Mouse (Mus musculus) MEL-GATA-1-ER (cell line): ENCODE data around the gene Cfap206.
A peak's percentile ranks its signal among the peaks of the same experiment; 100 is the strongest.
"Not testable (repeated sequence)": the region's sequence is repeated elsewhere in the genome, so short reads cannot be mapped to it uniquely, and the experiment has no call there.

ENCODE experiments used
- DNase-seq: peaks from one replicate; pipeline ENCODE4 v3.0.0-alpha.2; 2012; ENCODE audit warnings: low read depth; ENCODE audit errors: extremely low read depth

The Cfap206 gene

DNA sequence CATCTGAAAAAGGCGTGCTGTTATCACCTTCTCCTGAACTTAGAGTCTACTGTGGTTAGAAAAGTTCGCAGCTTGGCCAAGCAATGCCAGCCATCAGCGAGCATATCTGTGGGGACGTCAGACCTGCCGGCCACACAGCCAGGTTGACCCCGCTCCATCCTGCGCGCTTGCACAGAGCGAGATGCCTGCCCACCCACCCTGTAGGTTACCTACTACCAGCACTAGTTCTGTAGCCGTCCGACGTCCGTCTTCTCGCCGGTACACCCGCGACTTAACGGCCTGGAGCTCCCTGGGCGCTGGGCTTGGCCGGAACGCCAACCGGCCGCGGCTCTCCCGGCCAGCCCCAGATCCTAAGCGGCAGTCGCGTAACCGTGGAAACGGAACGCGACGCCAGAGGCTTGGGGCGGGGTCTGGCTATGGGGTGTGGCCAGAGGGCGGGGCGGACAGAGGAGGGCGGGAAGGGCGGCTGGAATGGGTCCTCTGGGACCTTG, at the start of gene Cfap206:
Cfap206 (minus strand) TSS at position 356 of the 491 bp plus-strand sequence.
- DNase-seq = no peak

DNA sequence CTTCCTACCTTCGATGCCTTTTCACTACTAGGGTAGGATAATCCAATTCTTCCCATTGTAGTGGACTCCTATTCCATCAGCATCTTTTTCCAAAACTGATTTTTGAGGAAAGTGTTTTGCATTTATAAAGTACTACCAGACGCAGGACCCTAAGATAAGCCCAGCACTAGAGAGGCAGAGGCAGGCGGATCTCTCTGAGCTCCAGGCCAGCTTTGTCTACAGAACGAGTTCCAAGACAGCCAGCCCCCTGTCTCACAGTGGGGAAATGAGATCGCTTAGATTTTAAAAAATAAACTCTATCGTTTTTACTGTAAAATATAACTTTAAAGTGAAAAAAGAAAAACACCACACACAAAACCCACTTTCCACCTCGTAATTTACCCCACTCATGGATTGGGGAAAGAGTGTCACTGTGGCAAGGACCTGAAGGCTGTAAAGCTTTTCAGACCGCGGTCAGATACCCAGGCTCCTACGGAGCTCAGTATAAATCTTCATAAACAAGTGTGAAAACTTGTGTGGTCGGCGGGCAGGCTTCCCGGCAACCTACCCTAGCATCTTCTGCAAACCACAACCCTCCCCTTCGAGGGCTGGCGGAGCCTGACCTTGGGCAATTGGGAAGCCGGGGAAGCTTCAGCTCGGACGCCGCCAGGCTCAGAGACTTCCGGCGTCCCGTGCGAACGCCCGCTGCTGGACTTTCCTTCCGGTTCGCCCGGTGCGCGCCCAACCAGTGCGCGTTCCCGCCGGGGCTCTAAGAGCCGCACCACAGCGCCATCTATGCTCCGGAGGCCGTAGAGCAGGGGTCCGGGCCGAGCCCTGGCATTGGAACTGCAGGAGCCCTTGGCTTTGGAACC, 47.9 kb upstream of the Cfap206 start, which contains the start of gene Smim8:
Smim8 (minus strand) TSS at position 747 of the 851 bp plus-strand sequence.
- peak; percentile 69 for DNase-seq

DNA sequence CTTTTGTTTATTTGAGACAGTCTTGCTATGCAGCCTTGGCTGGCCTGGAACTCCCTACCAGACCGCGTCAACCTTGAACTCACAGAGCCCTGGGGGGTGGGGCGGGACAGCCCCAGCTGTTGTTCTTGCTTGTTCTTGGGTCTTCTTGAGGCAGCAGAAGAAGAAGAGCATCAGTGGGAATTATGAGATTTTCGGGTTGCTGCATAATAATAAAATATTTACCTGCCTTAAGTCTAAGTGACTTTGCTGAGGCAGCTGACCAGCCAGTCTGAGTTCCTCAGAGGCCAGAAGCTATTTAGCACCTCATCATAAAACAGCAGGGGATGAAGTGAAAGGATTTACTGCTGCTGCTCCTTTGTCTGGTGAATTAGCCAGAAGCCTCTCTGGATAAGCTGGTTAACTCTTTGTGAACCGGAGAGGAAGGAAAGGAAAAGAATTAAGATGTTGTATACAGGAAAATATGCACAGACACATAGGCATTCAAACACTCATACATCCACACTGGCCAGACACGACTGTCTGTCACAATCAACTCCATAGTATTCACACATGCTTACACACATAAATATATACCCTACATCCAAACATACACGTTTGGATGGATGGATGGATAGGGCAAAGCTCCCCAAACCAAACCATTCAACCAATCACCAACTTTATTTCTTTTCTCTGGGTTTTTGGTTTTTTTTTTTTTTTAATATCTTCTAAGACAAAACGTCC, 41.8 kb upstream of the Cfap206 start:
- DNase-seq = no peak

DNA sequence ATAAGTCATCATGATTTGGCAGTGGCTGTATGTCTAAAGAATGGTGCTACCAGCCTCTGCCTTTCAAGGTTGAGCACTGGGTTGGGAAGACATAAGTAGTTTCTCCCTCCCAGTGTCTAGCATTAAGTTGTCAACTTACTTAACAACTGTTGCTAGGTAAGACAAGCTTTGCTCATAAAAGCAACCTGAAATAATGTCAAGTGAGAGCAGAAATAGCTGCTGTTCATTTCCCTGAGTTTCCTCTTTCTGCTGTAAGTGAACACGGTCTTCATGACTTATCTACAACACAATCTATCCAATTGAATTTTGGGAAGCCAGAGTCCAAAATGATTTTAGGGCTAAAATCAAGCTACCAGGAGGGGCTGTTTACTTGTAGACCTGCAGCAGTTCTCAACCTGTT, 26.2 kb upstream of the Cfap206 start, which contains the start of gene Gm136:
Gm136 (minus strand) TSS at position 101 of the 400 bp plus-strand sequence.
- DNase-seq = no peak

DNA sequence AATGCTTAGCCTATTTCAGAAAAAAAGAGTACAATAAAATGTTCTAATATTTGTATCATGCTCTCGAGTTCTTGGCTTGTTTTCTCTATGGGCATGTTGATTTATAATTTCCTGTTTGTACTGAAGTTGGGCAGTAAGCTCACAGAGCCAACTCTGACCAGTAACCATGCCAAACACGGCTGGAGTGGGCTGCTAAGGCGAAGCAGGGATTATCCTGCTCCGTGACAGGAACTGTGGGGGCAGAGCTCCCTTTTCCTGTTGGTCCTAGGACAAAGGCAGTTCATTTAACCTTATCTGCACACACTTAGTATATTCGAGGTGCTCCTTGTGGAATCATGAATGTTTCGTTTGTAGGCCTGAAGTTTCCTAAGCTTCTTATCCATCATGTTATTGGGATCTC, 19.2 kb upstream of the Cfap206 start:
- DNase-seq = no peak

DNA sequence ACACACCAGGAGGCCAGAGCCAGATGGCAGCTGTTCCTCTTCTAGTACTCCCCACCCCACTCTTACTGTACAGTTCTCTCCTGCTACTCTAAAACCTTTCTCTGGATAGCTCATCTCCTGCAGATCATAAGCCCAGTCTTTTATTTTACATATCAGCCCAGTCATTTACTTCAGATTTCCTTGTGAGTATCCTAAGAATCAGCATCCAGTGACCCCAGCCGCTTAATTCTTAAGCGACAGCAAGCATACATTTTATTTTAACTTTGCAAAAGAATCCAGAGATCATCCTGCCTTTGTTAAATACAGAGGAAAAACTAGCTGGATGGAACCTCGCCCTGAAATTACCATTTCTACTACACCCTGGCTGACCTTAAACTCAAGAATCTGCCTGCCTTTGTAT, 4.5 kb upstream of the Cfap206 start:
- no peak for DNase-seq

DNA sequence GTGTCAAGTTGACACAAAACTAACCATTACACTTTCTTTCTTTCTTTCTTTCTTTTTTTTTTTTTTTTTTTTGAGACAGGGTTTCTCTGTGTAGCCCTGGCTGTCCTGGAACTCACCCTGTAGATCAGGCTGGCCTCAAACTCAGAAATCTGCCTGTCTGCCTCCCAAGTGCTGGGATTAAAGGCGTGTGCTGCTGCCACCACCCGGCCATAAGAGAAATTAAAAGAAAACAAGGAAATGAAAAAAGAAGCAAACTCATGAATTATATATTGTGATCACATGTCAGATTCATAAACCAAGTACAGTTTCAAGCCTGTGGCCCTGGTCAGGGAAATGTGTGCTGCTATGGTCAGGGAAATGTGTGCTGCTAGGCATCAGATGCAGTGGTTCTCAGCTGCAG, 3.4 kb upstream of the Cfap206 start:
- DNase-seq = peak; percentile 6

DNA sequence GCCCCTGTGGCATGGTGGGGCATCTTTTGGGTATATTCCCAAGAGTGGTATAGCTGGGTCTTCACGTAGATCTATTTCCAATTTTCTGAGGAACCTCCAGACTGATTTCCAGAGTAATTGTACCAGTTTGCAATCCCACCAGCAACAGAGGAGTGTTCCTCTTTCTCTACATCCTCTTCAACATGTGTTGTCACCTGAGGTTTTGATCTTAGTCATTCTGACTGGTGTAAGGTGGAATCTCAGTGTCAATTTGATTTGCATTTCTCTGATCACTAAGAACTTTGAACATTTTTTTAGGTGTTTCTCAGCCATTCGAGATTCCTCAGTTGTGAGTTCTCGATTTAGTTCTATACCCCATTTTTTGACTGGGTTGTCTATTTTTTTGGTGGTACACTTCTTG, 4.3 kb downstream of the Cfap206 start:
- not testable (repeated sequence) for DNase-seq

DNA sequence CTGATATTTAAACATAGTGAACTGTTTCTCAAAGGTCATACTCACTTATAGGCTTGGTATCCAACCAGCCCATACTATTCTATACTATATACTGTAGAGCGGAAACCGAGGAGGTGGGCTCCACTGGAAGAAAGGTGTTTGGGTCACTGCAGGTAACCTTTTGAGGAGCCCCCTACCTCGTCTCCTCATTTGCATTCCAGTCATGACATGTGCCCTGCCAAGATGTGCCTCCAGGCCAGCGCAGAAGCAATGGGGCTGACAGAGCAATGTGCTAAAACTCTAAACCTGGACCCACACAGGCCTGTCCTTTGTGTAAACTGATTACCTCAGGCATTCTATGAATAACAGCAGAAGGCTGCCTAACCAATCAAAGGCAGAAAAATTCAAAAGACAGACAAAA, 5.7 kb downstream of the Cfap206 start:
- DNase-seq = no peak

DNA sequence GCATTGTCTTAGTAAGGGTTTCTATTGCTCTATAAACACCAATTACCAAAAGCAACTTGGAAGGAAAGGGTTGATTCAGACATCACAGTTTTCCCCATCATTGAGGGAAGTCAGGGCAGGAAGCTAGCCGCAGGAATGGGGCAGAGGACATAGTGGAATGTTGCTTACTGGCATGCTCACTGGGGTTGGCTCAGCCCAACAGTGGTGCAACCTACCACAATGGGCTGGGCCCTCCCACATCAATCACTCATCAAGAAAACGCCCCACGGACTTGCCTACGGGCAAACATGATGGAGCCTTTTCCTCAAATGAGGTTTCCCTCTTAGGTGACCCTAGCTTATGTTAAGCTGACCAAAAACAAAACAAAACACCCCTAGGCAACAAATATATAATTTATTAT, 6.8 kb downstream of the Cfap206 start:
- DNase-seq = no peak

DNA sequence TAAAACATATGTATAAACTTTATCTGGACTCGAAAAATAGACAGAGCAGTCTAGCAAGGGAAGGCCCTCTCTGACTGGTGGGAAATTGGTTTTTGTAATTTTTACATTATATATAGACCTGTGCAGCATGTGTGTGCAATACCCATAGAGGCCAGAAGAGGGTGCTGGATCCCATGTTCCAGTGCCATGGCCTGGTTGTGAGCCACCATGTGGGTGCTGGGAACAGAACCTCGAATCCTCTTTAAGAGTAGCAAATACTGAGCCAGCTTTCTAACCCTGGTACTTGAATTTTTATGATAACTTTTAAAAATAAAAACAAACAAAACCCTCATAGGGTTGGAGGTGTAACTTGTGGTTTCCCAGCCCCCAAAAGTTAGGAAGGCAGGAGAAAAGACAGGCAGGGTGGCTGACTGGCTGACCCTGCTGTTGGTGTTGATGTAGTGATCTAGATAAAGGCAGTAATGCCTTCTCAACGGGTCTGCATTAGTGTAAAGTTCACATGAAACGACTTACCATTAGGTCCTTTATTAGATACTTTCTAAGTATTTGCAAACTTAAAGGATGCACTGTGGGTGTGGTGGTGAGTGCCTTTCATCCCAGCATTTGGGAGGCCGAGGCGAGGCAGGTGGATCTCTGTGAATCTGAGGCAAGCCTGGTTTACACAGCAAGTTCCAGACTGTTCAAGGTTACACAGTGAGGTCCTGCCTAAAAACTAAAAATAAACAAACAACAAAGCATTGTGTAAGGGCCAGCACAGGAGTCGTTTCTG, 9.7 kb downstream of the Cfap206 start:
- no peak for DNase-seq

DNA sequence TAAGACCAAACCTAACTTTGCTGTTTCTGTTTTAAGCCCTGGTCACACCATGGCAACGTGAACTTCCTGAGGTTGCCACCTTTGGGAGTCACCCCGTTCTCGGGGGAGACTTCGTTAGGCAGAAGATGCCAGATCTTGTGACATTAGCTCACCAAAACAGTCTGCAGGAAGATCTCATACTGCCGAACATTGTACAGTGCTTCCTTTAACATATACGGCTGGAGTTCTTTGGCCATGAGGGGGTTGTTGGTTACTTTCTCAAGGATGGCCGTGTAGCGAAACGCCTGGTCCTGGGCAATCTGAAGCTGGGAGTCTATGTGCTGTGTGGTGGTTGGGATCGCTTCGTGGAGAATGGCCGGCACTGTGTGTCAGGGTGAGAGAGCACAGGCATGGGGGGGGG, 10.6 kb downstream of the Cfap206 start:
- no peak for DNase-seq

DNA sequence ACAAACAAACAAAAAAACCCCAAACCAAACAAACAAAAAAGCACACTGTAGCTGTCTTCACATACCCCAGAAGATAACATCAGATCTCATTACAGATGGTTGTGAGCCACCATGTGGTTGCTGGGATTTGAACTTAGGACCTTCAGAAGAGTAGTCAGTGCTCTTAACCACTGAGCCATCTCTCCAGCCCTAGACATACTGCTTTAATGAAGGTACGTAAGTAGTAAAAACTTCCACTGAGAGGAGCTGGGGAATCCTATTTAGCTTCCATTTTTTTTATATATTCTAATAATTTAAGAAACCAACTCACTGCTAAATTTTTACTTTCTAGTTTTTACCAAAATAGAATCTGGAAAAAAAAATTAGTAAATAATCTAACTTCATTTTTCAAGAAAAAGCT, 14.9 kb downstream of the Cfap206 start:
- no peak for DNase-seq

DNA sequence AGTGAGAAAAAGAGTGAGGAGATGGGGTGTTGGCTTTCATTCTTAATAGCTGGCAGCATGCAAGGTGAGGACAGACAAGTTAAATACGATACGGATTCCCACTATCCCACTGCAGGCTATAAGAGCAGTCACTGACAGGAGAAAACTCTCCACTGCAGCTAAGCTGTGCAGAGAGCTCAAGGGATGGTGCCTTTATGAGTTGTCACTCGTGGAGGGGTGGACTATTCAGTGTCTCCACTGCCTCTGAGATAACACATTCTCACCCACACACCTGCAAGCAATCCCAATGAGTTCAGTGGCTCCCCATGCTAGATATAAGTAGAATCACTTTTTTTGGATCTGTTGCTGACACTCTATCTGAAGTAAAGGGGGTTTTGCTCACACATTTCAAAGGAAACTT, 21.9 kb downstream of the Cfap206 start:
- DNase-seq = no peak

DNA sequence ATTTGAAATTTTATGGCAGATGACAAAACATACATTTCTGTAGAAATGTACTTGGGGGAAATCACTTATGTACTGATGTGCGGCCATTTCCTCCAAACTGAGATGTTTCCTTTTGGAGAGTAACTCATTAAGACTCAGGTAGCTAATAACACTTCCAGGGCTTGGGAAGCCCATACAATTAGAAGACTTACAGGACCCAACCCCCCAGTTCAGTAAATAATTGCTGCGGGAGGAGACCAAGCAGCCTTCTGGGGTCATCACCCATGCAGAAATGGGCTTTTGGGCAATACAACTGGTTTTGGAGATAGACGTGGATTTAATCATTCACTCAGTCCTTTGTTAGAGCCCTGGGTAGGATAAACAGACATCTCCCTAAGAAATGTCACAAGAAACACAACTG, 22.8 kb downstream of the Cfap206 start:
- no peak for DNase-seq

DNA sequence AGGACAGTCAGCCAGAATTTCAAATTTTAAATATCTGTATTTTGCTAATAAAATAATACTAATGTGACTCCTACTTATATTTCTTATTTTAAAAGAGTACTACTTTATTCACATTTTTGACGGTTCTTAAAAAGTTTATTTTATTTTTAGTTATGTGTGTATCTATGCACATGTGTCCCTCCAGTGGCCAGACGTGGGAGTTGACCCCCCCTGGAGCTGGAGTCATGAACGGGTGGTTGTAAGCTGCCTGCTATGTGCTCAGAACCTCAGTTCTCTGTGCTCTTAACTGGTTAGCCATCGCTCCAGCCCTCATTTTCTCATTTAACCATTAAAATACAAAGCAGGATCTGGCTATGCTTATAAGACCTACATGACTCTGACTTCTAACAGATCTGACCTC, 27.0 kb downstream of the Cfap206 start:
- no peak for DNase-seq

DNA sequence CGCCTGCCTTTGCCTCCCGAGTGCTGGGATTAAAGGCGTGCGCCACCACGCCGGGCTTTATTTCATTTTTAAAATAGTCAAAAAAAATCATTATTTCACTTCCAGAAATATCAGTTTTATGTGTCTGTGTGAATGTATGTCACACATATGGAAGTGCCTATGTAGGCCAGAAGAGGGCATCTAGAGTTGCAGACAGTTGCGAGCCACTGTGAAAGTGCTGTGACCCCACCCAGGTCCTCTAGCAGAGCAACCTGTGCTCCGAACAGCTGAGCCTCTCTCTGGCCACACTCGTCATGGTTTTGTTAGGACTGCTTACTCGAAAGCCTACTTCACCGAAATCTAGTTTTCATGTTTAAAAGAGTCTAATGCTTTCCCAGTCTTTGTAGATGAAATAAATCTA, 27.8 kb downstream of the Cfap206 start:
- DNase-seq = no peak

DNA sequence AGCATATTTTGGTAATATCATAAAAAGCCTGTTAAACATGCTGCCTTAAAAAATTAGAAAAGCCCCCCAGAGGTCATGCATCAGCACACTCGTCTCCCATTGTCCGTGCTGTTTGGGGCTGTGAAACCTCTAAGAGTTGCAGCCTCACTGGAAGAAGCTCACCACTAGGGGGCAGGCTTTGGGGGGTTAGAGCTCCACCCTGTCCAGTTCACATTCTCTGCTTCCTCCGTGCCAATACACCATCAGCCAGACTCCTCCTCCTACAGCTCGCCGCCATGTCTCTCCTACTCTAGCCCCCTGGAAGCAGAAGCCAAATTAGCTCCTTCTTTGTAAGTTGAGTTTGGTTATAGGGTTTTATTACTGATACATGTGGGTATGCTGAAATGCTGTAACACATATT, 28.5 kb downstream of the Cfap206 start:
- DNase-seq = peak; percentile 75

DNA sequence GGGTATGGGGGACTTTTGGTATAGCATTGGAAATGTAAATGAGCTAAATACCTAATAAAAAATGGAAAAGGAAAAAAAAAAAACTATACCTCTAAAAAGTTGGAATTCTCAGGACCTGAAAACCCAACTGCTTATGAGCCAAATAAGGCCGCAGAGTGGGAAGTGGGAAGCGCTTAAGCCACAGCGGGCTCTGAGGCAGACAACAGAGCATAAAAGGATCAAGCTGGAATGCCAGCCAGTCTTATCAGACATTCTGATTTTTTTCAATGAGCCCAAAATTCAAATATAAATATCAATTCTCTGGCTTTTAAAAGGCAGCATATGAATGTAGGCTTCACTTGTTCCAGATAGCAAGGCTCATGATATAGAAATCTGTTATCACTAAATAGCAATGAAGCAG, 42.0 kb downstream of the Cfap206 start:
- no peak for DNase-seq

DNA sequence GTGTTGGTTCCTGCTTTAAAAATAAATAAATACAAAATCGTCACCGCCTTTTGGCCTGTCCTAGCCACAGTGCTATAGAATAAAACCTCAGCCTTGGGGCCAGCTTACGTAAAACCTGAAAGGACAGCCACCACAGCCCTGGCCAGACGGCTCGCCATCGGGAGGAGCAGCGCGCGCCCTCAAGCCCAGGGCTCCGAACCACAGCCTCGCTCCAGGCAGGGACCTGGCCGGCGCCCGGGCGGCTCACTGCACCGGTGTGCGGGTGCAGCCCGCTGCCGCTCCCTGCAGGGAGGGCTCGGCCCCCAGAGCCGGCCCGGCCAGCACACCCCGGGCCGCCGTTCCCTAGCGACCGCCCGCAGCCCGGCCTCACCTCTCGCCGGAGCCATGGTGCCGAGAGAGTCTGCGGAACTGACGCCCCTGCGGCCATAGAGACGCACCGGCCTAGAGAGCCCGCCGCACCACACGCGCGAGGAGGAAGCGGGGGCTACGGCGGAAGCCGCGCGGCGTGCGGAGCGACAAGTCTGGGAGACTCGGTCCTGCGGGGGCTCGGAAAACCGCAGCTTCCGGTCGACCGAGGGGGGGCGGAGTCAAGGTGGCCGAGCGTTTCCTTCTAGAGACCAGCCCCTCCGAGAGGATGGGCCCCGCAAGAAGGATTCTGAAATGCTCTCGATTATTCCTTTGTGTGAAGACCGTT, 43.0 kb downstream of the Cfap206 start, which contains the start of gene Slc35a1:
Slc35a1 (minus strand) TSS at position 565 of the 694 bp plus-strand sequence.
- DNase-seq = peak; percentile 66

DNA sequence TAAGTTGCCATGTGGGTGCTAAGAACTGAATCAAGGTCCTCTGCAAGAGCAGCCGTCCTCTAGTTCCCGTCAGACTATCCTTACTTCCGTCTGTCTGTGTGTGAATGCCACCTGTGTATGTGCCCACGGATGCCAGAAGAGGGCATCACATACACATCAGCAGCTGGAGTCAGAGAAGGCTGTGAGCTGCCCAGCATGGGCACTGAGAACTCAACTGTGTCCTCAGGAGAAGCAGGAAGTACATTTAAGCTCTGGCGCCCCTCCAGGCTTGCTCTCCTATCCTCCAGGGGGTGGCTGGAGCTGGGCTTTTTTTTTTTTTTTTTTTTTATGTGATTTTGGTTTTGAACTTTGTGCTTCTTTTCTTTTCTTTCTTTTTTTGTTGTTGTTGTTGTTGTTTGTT, 49.5 kb downstream of the Cfap206 start:
- DNase-seq = no peak
